ENCODE assay signal across 1 mouse cellular context in genomic region chr5:117377731-117378130, GRCm38 (mm10). TPM values are rescaled to one million over a fixed set of nuclear protein-coding genes. Genes with fewer than 3 reads are reported as not detected.
"Had no signal": no experiment of that assay in that cellular context is flagged by ENCODE, and none has a peak within 500 bp of the region (broad histone marks: within the 10 kb centered on the region; RNA-seq: fewer than 3 reads in every experiment).

No protein-coding gene starts in this region.

RNA-seq across cellular contexts. Expression of gene Ksr2, which starts 36.1 kb away (rescaled TPM):
- total RNA-seq: heart, postnatal 25 days had no signal
